Mouse (Mus musculus): Measurements from ENCODE around the gene Rps16. TPM values are rescaled to one million over a fixed set of nuclear protein-coding genes. Genes with fewer than 3 reads are reported as not detected.
"Not testable (repeated sequence)": the region's sequence is repeated elsewhere in the genome, so short reads cannot be mapped to it uniquely, and the experiment has no call there.

Rps16 gene
- total RNA-seq, 2 experiments from 2014 or later, result 1,647 to 1,689 TPM

GRCm38 (mm10) chr7:28385196-28385595, 34.7 kb downstream of the Rps16 start:
- DNase-seq (ENCODE audit: low spot score in 2 of 2), result no peak

GRCm38 (mm10) chr7:28386007-28386406, 35.6 kb downstream of the Rps16 start:
- DNase-seq (ENCODE audit: low spot score in 2 of 2), result no peak

GRCm38 (mm10) chr7:28386462-28386861, 36.0 kb downstream of the Rps16 start:
- DNase-seq (ENCODE audit: low spot score in 2 of 2), result peak in 1 of 2 experiments; percentile 76

- not testable (repeated sequence) for DNase-seq (ENCODE audit: low spot score in 2 of 2)
Measured at GRCm38 (mm10) chr7:28386877-28387276, 36.4 kb downstream of the Rps16 start.

DNA sequence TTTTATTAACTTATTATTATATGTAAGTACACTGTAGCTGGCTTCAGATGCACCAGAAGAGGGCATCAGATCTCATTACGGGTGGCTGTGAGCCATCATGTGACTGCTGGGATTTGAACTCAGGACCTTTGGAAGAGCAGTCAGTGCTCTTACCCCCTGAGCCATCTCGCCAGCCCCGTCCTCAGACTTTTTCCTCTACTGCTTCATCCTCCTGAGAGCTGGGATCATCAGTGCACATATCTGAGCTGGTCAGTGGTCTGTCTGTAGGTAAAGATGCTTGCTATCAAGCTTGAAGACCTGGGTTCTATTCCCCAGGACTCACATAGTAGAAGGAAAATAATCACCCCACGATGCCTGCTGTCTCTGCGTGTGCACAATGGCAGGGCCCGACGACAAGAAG, 36.9 kb downstream of the Rps16 start:
- DNase-seq (ENCODE audit: low spot score in 2 of 2), result not testable (repeated sequence)

GRCm38 (mm10) chr7:28390331-28390730, 39.9 kb downstream of the Rps16 start:
- DNase-seq (ENCODE audit: low spot score in 2 of 2), result no peak

- peak in 1 of 2 experiments; percentile 91 for DNase-seq (ENCODE audit: low spot score in 2 of 2)
Measured at GRCm38 (mm10) chr7:28392429-28393271, 42.2 kb downstream of the Rps16 start, which contains the start of the genes Med29 and Paf1. Gene Med29, minus strand, starts transcription at chr7:28392708. Gene Paf1, plus strand, starts transcription at chr7:28392951.

- DNase-seq (ENCODE audit: low spot score in 2 of 2), result no peak
Measured at GRCm38 (mm10) chr7:28393272-28393951, 43.0 kb downstream of the Rps16 start.

- no peak for DNase-seq (ENCODE audit: low spot score in 2 of 2)
Measured at GRCm38 (mm10) chr7:28395425-28395824, 45.0 kb downstream of the Rps16 start.

- no peak for DNase-seq (ENCODE audit: low spot score in 2 of 2)
Measured at GRCm38 (mm10) chr7:28398000-28398399, 47.5 kb downstream of the Rps16 start.

DNA sequence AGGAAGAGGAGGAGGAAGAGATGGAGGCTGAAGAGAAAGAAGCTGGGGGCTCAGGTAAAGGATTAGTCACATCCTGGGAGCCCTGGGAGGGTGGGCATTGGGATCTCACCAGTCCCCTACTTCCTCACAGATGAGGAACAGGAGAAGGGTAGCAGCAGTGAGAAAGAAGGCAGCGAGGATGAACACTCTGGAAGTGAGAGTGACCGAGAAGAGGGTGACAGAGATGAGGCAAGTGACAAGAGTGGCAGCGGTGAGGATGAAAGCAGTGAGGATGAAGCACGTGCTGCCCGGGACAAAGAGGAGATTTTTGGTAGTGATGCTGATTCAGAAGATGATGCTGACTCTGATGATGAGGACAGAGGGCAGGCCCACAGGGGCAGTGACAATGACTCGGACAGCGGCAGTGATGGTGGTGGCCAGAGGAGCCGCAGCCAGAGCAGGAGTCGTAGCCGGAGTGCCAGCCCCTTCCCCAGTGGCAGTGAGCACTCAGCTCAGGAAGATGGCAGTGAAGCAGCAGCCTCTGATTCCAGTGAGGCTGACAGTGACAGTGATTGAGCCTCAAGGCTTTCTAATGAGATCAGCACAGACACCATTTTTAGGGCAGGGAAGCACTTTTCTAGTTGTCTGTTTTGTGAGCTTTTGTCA, 48.4 kb downstream of the Rps16 start:
- no peak for DNase-seq (ENCODE audit: low spot score in 2 of 2)

GRCm38 (mm10) chr7:28401030-28401429, 50.6 kb downstream of the Rps16 start:
- DNase-seq (ENCODE audit: low spot score in 2 of 2), result no peak

- no peak for DNase-seq (ENCODE audit: low spot score in 2 of 2)
Measured at GRCm38 (mm10) chr7:28401942-28402341, 51.5 kb downstream of the Rps16 start.

Other genes starting within 250 kb of the Rps16 start
- under 1 TPM in 1 of 2 experiments, not detected in 1; 0.06 TPM for gene 9530053A07Rik, start 221.2 kb upstream of the Rps16 start, total RNA-seq (2021)
- 100 to 1,000 TPM; 102 to 119 TPM for gene Fbl, start 180.9 kb upstream of the Rps16 start, total RNA-seq (2021)
- gene Dyrk1b, start 171.2 kb upstream of the Rps16 start, total RNA-seq (2021), result 10 to 100 TPM; 40.9 to 41.9 TPM
- gene Eid2, start 82.8 kb upstream of the Rps16 start, total RNA-seq (2021), result 10 to 100 TPM; 32.1 to 33.9 TPM
- 10 to 100 TPM; 22.3 to 23.6 TPM for gene Eid2b, start 72.9 kb upstream of the Rps16 start, total RNA-seq (2021)
- under 1 TPM; 0.87 TPM for gene Selenov, start 59.5 kb upstream of the Rps16 start, total RNA-seq (2021)
- 1 to 10 TPM in 1 of 2 experiments, under 1 TPM in 1; 0.62 to 1.6 TPM for gene Dll3, start 48.4 kb upstream of the Rps16 start, total RNA-seq (2021)
- gene Timm50, start 38.6 kb upstream of the Rps16 start, total RNA-seq (2021), result 10 to 100 TPM; 84.1 to 85.6 TPM
- 100 to 1,000 TPM; 113 to 123 TPM for gene Supt5, start 11.9 kb upstream of the Rps16 start, total RNA-seq (2021)
- gene Plekhg2, start 21.9 kb downstream of the Rps16 start, total RNA-seq (2021), result 10 to 100 TPM; 39.3 to 47.2 TPM
- gene Zfp36, start 29.6 kb downstream of the Rps16 start, total RNA-seq (2021), result 10 to 100 TPM; 12.0 to 13.3 TPM
- gene Med29, start 42.1 kb downstream of the Rps16 start, total RNA-seq (2021), result 10 to 100 TPM; 24.2 to 26.1 TPM
- gene Paf1, start 42.3 kb downstream of the Rps16 start, total RNA-seq (2021), result 10 to 100 TPM; 71.8 to 93.4 TPM
- 10 to 100 TPM; 17.1 to 21.0 TPM for gene Gmfg, start 86.8 kb downstream of the Rps16 start, total RNA-seq (2021)
- 10 to 100 TPM; 19.1 to 19.6 TPM for gene Lrfn1, start 101.3 kb downstream of the Rps16 start, total RNA-seq (2021)
- gene Ifnl2, start 159.8 kb downstream of the Rps16 start, total RNA-seq (2021), result not detected
- gene Ifnl3, start 172.2 kb downstream of the Rps16 start, total RNA-seq (2021), result not detected
- 100 to 1,000 TPM in 1 of 2 experiments, not detected in 1; 117 TPM for gene Sycn, start 190.2 kb downstream of the Rps16 start, total RNA-seq (2021)
- gene Nccrp1, start 196.6 kb downstream of the Rps16 start, total RNA-seq (2021), result not detected
- 10 to 100 TPM; 56.0 to 59.0 TPM for gene Samd4b, start 247.5 kb downstream of the Rps16 start, total RNA-seq (2021)
- gene Pak4, start 247.5 kb downstream of the Rps16 start, total RNA-seq (2021), result 10 to 100 TPM; 32.0 to 36.6 TPM

Data from adrenal gland, postnatal 4 days (tissue).